Mouse (Mus musculus) E14TG2a.4 (cell line): ENCODE data around the gene Hoga1.

Experiments
- H3K27me3 ChIP-seq: 2 replicates; pipeline ENCODE4 v1.6.1; 2014; ENCODE audit warnings: low read length, control low read depth; ENCODE audit not compliant: insufficient read depth
- H3K36me3 ChIP-seq: 2 replicates; pipeline ENCODE4 v1.6.1; 2014; ENCODE audit warnings: low read length, control low read depth; ENCODE audit not compliant: insufficient read depth
- H3K4me1 ChIP-seq: replicated peaks from 2 replicates; pipeline ENCODE4 v1.6.1; 2014; ENCODE audit warnings: low read depth, low read length, control low read depth
- H3K4me3 ChIP-seq: replicated peaks from 2 replicates; pipeline ENCODE4 v1.5.1; 2014; ENCODE audit warnings: mild to moderate bottlenecking, low read length
- H3K9me3 ChIP-seq: 2 replicates; pipeline ENCODE4 v1.6.1; 2014; ENCODE audit warnings: low read length, control low read depth
- CTCF ChIP-seq: conservative IDR thresholded peaks from 2 replicates; pipeline ENCODE4 v1.5.1; 2014; ENCODE audit warnings: low read length
- NANOG ChIP-seq: IDR thresholded peaks from 2 replicates; pipeline ENCODE4 v1.6.1; 2014; ENCODE audit warnings: borderline replicate concordance, low read length, mixed read lengths
- POU5F1 ChIP-seq: IDR thresholded peaks from 2 replicates; pipeline ENCODE4 v1.6.1; 2014; ENCODE audit warnings: low read length, borderline replicate concordance

Gene Hoga1

DNA sequence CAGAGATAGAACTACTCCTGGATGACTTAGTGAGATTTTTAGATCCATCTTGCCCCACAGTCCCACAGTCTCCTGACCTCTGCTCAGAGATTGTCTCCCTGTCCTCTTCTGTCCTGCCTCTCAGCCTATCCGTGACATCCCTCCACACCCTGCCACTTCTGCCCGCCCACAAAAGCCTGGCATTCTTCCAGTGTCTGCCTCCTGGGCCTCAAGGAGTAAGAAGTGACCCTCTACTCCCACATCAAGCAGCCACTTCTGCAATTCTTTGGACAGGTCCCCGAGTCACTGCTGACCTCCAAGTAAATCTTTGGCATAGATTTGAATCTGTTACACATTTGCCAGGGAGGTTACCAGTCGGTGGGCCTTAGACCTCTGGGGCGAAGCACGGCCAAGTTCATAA lies 8.8 kb downstream of the Hoga1 start:
- Histone ChIP-seq H3K4me3 (no peak overlapping the region), H3K27me3 (peaks cover 6% of the 10 kb centered on the region; the same call in 1 of the 2 replicates), H3K4me1 (peaks cover 21% of the 10 kb centered on the region), H3K9me3 (no peaks in the 10 kb centered on the region), H3K36me3 (no peaks in the 10 kb centered on the region)
- TF ChIP-seq CTCF (no peak), NANOG (no peak), POU5F1 (no peak)

DNA sequence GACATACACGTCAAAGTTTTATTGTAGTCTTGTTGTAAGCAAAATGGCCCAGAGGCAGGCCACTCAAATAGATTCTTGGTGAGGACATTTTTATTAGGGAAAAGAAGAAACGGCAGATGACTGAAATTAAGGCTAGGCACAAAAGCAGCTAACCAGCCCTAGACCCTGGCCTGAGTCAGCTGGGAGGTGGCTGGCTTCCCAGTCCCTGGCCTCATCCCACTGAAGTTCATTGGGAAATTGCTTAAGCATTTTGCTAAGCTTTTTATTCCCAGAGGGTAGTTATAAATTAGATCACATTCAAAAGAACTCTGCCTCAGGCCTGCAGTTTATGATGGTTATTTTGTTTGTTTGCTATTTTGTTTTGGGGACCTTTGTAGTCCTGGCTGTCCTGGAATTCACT lies 10.5 kb downstream of the Hoga1 start:
- Histone ChIP-seq H3K9me3 (no peaks in the 10 kb centered on the region), H3K4me3 (no peak overlapping the region), H3K36me3 (no peaks in the 10 kb centered on the region), H3K4me1 (peaks cover 29% of the 10 kb centered on the region), H3K27me3 (peaks cover 6% of the 10 kb centered on the region; the same call in 1 of the 2 replicates)
- TF ChIP-seq CTCF, result no peak
- TF ChIP-seq NANOG, result no peak
- no peak for TF ChIP-seq POU5F1

DNA sequence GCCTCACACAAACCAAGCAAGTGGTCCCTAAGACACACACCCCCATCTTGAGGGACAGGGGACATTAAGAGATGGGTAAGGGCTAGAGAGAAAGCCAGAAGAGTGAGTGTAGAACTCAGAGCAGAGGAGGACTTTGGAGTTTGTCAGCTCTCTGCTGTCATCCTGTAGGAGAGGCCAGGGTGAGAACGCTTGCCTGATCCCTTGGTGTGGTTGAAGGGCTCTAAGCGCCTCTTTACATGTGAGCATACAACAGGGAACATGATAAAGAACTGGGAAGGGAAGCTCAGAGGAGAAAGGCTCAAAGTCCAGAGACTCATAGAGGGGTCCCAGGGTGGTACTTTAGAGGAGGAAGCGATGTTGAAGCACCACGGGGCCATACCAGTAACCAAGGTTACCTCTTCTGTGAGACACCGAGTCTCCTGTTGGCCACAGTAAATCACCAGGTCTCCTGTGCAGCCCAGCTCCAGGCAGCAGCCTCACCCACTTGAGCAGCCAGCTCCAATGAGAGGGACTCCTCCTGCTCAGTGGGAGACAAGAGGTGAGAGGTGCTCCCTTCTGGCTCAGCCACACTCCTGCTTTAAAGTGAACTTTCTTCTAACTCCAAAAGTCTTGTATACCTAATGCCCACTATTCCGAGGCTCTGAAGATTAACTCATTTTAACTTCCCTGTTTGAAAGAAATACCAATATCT lies 11.5 kb downstream of the Hoga1 start:
- TF ChIP-seq NANOG (no peak), CTCF (no peak), POU5F1 (no peak)
- H3K4me1 ChIP-seq, result peaks cover 23% of the 10 kb centered on the region
- no peaks in the 10 kb centered on the region for H3K36me3 ChIP-seq
- no peaks in the 10 kb centered on the region for H3K9me3 ChIP-seq
- peaks cover 6% of the 10 kb centered on the region; the same call in 1 of the 2 replicates for H3K27me3 ChIP-seq
- no peak overlapping the region for H3K4me3 ChIP-seq

DNA sequence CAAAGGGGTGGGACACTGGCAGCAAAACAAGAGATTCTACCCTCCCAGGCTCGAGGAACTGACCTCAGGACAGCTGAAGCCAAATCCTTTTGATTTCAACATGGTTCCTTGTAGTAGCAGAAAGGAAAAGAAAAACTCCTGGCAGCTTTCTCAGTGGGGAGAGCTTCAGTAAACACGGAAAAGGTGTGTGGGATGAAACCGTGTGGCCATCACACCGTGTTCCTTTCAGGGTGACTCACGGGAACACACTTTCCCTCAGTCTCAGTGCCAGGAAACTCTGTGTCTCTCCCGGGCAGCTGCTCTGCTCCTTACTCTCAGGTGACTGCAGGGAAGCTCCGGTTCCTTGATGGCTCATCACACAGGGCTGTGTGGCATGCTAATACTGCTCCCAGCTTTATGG lies 13.0 kb downstream of the Hoga1 start:
- no peaks in the 10 kb centered on the region for H3K36me3 ChIP-seq
- peaks cover 8% of the 10 kb centered on the region for H3K4me1 ChIP-seq
- H3K4me3 ChIP-seq, result no peak overlapping the region
- peaks cover 6% of the 10 kb centered on the region; the same call in 1 of the 2 replicates for H3K27me3 ChIP-seq
- TF ChIP-seq POU5F1 (no peak), CTCF (no peak), NANOG (no peak)
- H3K9me3 ChIP-seq, result no peaks in the 10 kb centered on the region

DNA sequence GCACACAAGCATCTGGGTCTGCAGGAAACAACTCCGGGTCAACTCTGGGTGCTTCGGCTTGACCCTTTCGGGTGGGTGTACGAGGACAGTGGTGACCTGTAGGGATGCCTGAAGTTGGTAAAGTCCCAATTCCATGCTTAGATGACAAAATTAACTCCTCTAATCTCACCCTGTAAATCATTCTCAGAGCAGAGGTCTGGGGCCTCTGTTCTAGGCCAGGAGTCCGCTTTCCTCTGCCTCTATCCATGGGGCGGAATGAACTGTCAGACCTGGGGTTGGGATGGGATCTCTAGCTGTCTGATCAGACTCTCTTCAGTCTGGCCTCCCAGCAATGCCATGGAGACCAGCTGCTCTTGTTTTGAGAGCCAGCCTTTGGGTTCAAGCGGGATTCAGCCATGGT lies 16.0 kb downstream of the Hoga1 start:
- Histone ChIP-seq H3K27me3 (peaks cover 6% of the 10 kb centered on the region; the same call in 1 of the 2 replicates), H3K36me3 (no peaks in the 10 kb centered on the region), H3K4me3 (no peak overlapping the region), H3K9me3 (no peaks in the 10 kb centered on the region), H3K4me1 (peaks cover 7% of the 10 kb centered on the region)
- TF ChIP-seq NANOG, result no peak
- no peak for TF ChIP-seq POU5F1
- TF ChIP-seq CTCF, result no peak

DNA sequence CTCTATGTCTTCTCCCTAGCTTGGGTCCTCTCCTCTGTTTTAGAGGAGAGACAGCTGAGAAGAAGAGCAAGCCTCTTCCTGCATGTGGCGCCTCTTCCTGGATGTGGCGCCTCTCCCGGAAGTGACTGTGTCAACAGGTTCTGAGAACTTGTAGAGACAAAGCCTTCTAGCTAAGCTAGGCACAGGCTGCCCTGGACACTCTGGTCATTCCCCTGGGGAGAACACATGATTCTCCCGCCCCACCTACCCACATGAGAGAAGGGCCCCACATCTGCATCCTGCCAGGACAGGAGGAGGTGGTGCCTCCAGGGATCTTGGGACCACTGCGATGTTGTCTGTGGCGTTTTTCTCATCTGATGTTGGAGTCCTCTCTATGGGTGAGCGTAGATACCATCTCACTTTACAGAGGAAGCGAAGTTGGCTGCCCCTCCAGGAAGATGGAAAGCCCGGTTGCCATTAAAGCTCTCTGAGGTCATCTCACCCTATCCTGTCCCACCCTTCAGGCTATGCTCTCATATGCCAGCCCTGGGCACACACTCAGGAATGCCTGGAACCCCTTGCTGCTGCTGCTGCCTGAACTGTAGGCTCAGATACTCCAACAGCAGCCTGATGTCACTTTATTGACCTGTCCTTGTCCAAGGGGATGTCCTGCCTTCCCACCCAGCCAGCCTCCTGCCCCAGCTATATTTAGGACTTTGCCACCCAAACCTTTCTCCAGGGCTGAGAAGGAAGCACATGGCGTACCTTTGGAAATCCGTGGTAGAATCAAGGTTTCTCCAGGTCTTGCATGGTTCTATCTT lies 23.2 kb downstream of the Hoga1 start:
- TF ChIP-seq POU5F1, result no peak
- no peak for TF ChIP-seq NANOG
- TF ChIP-seq CTCF, result no peak
- Histone ChIP-seq H3K36me3 (no peaks in the 10 kb centered on the region), H3K27me3 (no peaks in the 10 kb centered on the region), H3K9me3 (no peaks in the 10 kb centered on the region), H3K4me1 (peaks cover 28% of the 10 kb centered on the region), H3K4me3 (no peak overlapping the region)

DNA sequence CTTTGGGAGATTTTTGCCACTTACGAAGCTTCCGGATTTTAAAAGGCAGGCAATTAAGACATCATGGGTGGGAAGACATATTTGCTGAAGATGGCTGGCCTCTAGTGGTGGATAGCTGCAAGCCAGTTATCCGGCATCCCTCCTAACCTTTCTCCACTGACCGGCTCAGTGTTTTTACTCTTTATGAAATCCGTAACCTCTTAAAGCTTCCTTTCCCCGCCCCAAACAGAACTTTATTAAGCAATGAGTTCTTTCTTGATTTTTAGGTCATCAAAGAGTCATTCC lies 23.8 kb downstream of the Hoga1 start:
- H3K4me3 ChIP-seq, result no peak overlapping the region
- H3K36me3 ChIP-seq, result no peaks in the 10 kb centered on the region
- H3K27me3 ChIP-seq, result no peaks in the 10 kb centered on the region
- peaks cover 28% of the 10 kb centered on the region for H3K4me1 ChIP-seq
- no peaks in the 10 kb centered on the region for H3K9me3 ChIP-seq
- TF ChIP-seq POU5F1, result no peak
- peak; percentile 10; the same call in 1 of the 2 replicates for TF ChIP-seq CTCF
- no peak for TF ChIP-seq NANOG

DNA sequence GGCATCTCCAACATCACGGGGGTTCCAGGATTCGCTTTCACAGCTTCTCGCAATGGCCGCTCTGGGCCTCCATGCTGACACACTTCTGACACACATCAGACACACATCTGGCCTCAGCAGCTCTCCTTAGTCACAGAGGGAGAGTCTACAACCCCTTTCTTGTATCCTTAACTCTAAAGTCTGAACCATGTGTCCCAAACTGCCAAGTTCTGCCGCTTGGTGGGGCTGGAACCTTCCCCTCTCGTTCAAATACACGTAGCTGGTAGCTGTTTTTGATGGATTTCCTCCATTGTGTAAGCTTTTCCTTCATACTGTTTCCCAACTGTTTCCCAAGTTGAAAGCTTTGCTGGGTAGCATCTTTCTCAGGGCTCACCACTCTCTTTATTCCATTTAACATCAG lies 25.8 kb downstream of the Hoga1 start:
- TF ChIP-seq NANOG, result no peak
- no peak for TF ChIP-seq POU5F1
- TF ChIP-seq CTCF, result no peak
- no peak overlapping the region for H3K4me3 ChIP-seq
- H3K4me1 ChIP-seq, result peaks cover 38% of the 10 kb centered on the region
- no peaks in the 10 kb centered on the region for H3K9me3 ChIP-seq
- peaks cover 15% of the 10 kb centered on the region for H3K36me3 ChIP-seq
- no peaks in the 10 kb centered on the region for H3K27me3 ChIP-seq
